Mouse (Mus musculus): Measurements from ENCODE around the gene Atp4b. TPM values are rescaled to one million over a fixed set of nuclear protein-coding genes. Genes with fewer than 3 reads are reported as not detected.

Atp4b gene
- polyA plus RNA-seq, 1 experiment from 2014 or later: not detected

GRCm38 (mm10) chr8:13427351-13427750 lies 30.7 kb upstream of the Atp4b start:
- Histone ChIP-seq H3K27me3 (ENCODE audit: control insufficient read depth, insufficient read depth, low read length) (no peaks in the 10 kb centered on the region), H3K9ac (ENCODE audit: low read length) (no peak overlapping the region), H3K4me3 (ENCODE audit: low read length) (no peak overlapping the region), H3K27ac (ENCODE audit: low read length) (no peak overlapping the region), H3K4me2 (ENCODE audit: low read depth, low read length) (no peak overlapping the region), H3K4me1 (ENCODE audit: control insufficient read depth, insufficient read depth, low read length) (no peaks in the 10 kb centered on the region), H3K36me3 (ENCODE audit: control insufficient read depth, insufficient read depth) (no peaks in the 10 kb centered on the region), H3K9me3 (replicated peaks; ENCODE audit: control insufficient read depth, low read length) (0 out of 2 replicates have a peak, but pooled peaks cover 3% of the 10 kb centered on the region)
- WGBS: 65% methylated on average over 6 of the region's 6 CpGs
- ATAC-seq (replicated peaks; ENCODE audit: extremely low read depth, insufficient read depth, low FRiP score): no peak

- Histone ChIP-seq H3K4me1 (ENCODE audit: control insufficient read depth, insufficient read depth, low read length) (no peaks in the 10 kb centered on the region), H3K9ac (ENCODE audit: low read length) (no peak overlapping the region), H3K9me3 (replicated peaks; ENCODE audit: control insufficient read depth, low read length) (0 out of 2 replicates have a peak, but pooled peaks cover 3% of the 10 kb centered on the region), H3K36me3 (ENCODE audit: control insufficient read depth, insufficient read depth) (no peaks in the 10 kb centered on the region), H3K4me3 (ENCODE audit: low read length) (no peak overlapping the region), H3K27ac (ENCODE audit: low read length) (no peak overlapping the region), H3K27me3 (ENCODE audit: control insufficient read depth, insufficient read depth, low read length) (no peaks in the 10 kb centered on the region), H3K4me2 (ENCODE audit: low read depth, low read length) (no peak overlapping the region)
- ATAC-seq (replicated peaks; ENCODE audit: extremely low read depth, insufficient read depth, low FRiP score): no peak
- 86% methylated on average over 6 of the region's 6 CpGs for WGBS
Observed at GRCm38 (mm10) chr8:13420970-13421369, 24.3 kb upstream of the Atp4b start.

- ATAC-seq (replicated peaks; ENCODE audit: extremely low read depth, insufficient read depth, low FRiP score): no peak
- H3K9ac ChIP-seq (ENCODE audit: low read length): no peak overlapping the region
- no peaks in the 10 kb centered on the region for H3K4me1 ChIP-seq (ENCODE audit: control insufficient read depth, insufficient read depth, low read length)
- WGBS: 66% methylated on average over 2 of the region's 2 CpGs
- H3K36me3 ChIP-seq (ENCODE audit: control insufficient read depth, insufficient read depth): no peaks in the 10 kb centered on the region
- H3K4me2 ChIP-seq (ENCODE audit: low read depth, low read length): no peak overlapping the region
- no peaks in the 10 kb centered on the region for H3K27me3 ChIP-seq (ENCODE audit: control insufficient read depth, insufficient read depth, low read length)
- H3K27ac ChIP-seq (ENCODE audit: low read length): no peak overlapping the region
- 0 out of 2 replicates have a peak, but pooled peaks cover 3% of the 10 kb centered on the region for H3K9me3 ChIP-seq (replicated peaks; ENCODE audit: control insufficient read depth, low read length)
- H3K4me3 ChIP-seq (ENCODE audit: low read length): no peak overlapping the region
Observed at GRCm38 (mm10) chr8:13419111-13419639, 22.6 kb upstream of the Atp4b start.

GRCm38 (mm10) chr8:13415879-13416278 lies 19.3 kb upstream of the Atp4b start:
- Histone ChIP-seq H3K9me3 (replicated peaks; ENCODE audit: control insufficient read depth, low read length) (no peaks in the 10 kb centered on the region), H3K36me3 (ENCODE audit: control insufficient read depth, insufficient read depth) (no peaks in the 10 kb centered on the region), H3K27me3 (ENCODE audit: control insufficient read depth, insufficient read depth, low read length) (no peaks in the 10 kb centered on the region), H3K9ac (ENCODE audit: low read length) (no peak overlapping the region), H3K27ac (ENCODE audit: low read length) (no peak overlapping the region), H3K4me1 (ENCODE audit: control insufficient read depth, insufficient read depth, low read length) (no peaks in the 10 kb centered on the region), H3K4me2 (ENCODE audit: low read depth, low read length) (no peak overlapping the region), H3K4me3 (ENCODE audit: low read length) (no peak overlapping the region)
- 65% methylated on average over 10 of the region's 10 CpGs for WGBS
- no peak for ATAC-seq (replicated peaks; ENCODE audit: extremely low read depth, insufficient read depth, low FRiP score)

- Histone ChIP-seq H3K36me3 (ENCODE audit: control insufficient read depth, insufficient read depth) (no peaks in the 10 kb centered on the region), H3K27me3 (ENCODE audit: control insufficient read depth, insufficient read depth, low read length) (no peaks in the 10 kb centered on the region), H3K4me3 (ENCODE audit: low read length) (no peak overlapping the region), H3K4me1 (ENCODE audit: control insufficient read depth, insufficient read depth, low read length) (no peaks in the 10 kb centered on the region), H3K27ac (ENCODE audit: low read length) (no peak overlapping the region), H3K4me2 (ENCODE audit: low read depth, low read length) (no peak overlapping the region), H3K9ac (ENCODE audit: low read length) (no peak overlapping the region), H3K9me3 (replicated peaks; ENCODE audit: control insufficient read depth, low read length) (no peaks in the 10 kb centered on the region)
- 49% methylated on average over 12 of the region's 12 CpGs for WGBS
- ATAC-seq (replicated peaks; ENCODE audit: extremely low read depth, insufficient read depth, low FRiP score): no peak
Observed at GRCm38 (mm10) chr8:13413823-13414390, 17.3 kb upstream of the Atp4b start.

GRCm38 (mm10) chr8:13412891-13413558 lies 16.4 kb upstream of the Atp4b start:
- H3K4me3 ChIP-seq (ENCODE audit: low read length): no peak overlapping the region
- no peak overlapping the region for H3K4me2 ChIP-seq (ENCODE audit: low read depth, low read length)
- WGBS: 58% methylated on average over 13 of the region's 13 CpGs
- H3K9me3 ChIP-seq (replicated peaks; ENCODE audit: control insufficient read depth, low read length): no peaks in the 10 kb centered on the region
- H3K4me1 ChIP-seq (ENCODE audit: control insufficient read depth, insufficient read depth, low read length): no peaks in the 10 kb centered on the region
- H3K9ac ChIP-seq (ENCODE audit: low read length): no peak overlapping the region
- 0 out of 2 replicates have a peak, but pooled peaks have one; percentile 30 for ATAC-seq (replicated peaks; ENCODE audit: extremely low read depth, insufficient read depth, low FRiP score)
- H3K36me3 ChIP-seq (ENCODE audit: control insufficient read depth, insufficient read depth): no peaks in the 10 kb centered on the region
- H3K27ac ChIP-seq (ENCODE audit: low read length): no peak overlapping the region
- no peaks in the 10 kb centered on the region for H3K27me3 ChIP-seq (ENCODE audit: control insufficient read depth, insufficient read depth, low read length)

- H3K4me2 ChIP-seq (ENCODE audit: low read depth, low read length): no peak overlapping the region
- H3K9me3 ChIP-seq (replicated peaks; ENCODE audit: control insufficient read depth, low read length): no peaks in the 10 kb centered on the region
- H3K27ac ChIP-seq (ENCODE audit: low read length): no peak overlapping the region
- H3K27me3 ChIP-seq (ENCODE audit: control insufficient read depth, insufficient read depth, low read length): no peaks in the 10 kb centered on the region
- no peaks in the 10 kb centered on the region for H3K36me3 ChIP-seq (ENCODE audit: control insufficient read depth, insufficient read depth)
- ATAC-seq (replicated peaks; ENCODE audit: extremely low read depth, insufficient read depth, low FRiP score): no peak
- H3K4me3 ChIP-seq (ENCODE audit: low read length): no peak overlapping the region
- no peaks in the 10 kb centered on the region for H3K4me1 ChIP-seq (ENCODE audit: control insufficient read depth, insufficient read depth, low read length)
- 28% methylated on average over 6 of the region's 6 CpGs for WGBS
- no peak overlapping the region for H3K9ac ChIP-seq (ENCODE audit: low read length)
Observed at GRCm38 (mm10) chr8:13411597-13411996, 15.0 kb upstream of the Atp4b start.

GRCm38 (mm10) chr8:13406011-13406410 lies 9.4 kb upstream of the Atp4b start:
- H3K9me3 ChIP-seq (replicated peaks; ENCODE audit: control insufficient read depth, low read length): no peaks in the 10 kb centered on the region
- no peak for ATAC-seq (replicated peaks; ENCODE audit: extremely low read depth, insufficient read depth, low FRiP score)
- 76% methylated on average over 5 of the region's 5 CpGs for WGBS
- no peak overlapping the region for H3K9ac ChIP-seq (ENCODE audit: low read length)
- no peak overlapping the region for H3K4me3 ChIP-seq (ENCODE audit: low read length)
- H3K36me3 ChIP-seq (ENCODE audit: control insufficient read depth, insufficient read depth): no peaks in the 10 kb centered on the region
- no peaks in the 10 kb centered on the region for H3K4me1 ChIP-seq (ENCODE audit: control insufficient read depth, insufficient read depth, low read length)
- no peak overlapping the region for H3K4me2 ChIP-seq (ENCODE audit: low read depth, low read length)
- H3K27me3 ChIP-seq (ENCODE audit: control insufficient read depth, insufficient read depth, low read length): no peaks in the 10 kb centered on the region
- H3K27ac ChIP-seq (ENCODE audit: low read length): no peak overlapping the region

GRCm38 (mm10) chr8:13404666-13405131 lies 8.1 kb upstream of the Atp4b start, which contains the start of gene Grk1:
TSS of gene Grk1 (plus strand) at chr8:13405081.
- Histone ChIP-seq H3K4me1 (ENCODE audit: control insufficient read depth, insufficient read depth, low read length) (no peaks in the 10 kb centered on the region), H3K9me3 (replicated peaks; ENCODE audit: control insufficient read depth, low read length) (no peaks in the 10 kb centered on the region), H3K27me3 (ENCODE audit: control insufficient read depth, insufficient read depth, low read length) (no peaks in the 10 kb centered on the region), H3K4me3 (ENCODE audit: low read length) (no peak within 1 kb of the TSS), H3K4me2 (ENCODE audit: low read depth, low read length) (no peak within 1 kb of the TSS), H3K36me3 (ENCODE audit: control insufficient read depth, insufficient read depth) (no peaks in the 10 kb centered on the region), H3K9ac (ENCODE audit: low read length) (no peak within 1 kb of the TSS), H3K27ac (ENCODE audit: low read length) (no peak within 1 kb of the TSS)
- 72% methylated on average over 5 of the region's 5 CpGs for WGBS
- no peak for ATAC-seq (replicated peaks; ENCODE audit: extremely low read depth, insufficient read depth, low FRiP score)

Measured in heart, embryonic 16.5 days (tissue).